Mouse (Mus musculus): ENCODE results near the gene Cep131.
A peak's percentile ranks its signal among the peaks of the same experiment; 100 is the strongest.

The Cep131 gene

DNA sequence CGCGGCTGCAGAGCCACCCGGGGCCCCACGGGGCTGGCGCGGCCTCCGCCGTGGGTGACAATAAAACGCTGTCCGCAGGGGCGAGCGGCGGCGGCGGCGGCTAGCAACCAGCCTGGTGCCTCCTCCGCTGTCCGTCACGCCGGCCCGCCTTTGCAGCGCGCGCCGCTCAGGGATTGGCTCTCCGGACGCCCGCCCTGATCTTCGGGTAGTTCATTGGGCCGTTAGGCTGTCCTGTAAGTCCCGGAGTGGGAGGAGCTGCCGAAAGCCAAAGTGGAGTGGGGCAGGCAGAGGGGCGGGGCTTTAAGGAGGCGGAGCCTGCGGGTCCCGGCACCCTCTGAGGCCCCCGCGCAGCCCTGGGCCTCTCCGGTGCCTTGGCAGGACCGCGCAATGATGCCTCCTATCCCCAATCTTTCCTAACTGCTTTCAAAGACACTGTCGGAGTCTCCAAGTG, at the start of gene Cep131:
Gene Cep131 (minus strand): TSS at position 126 of the 451 bp plus-strand sequence.
- peak; percentile 96 for DNase-seq (ENCODE audit: extremely low read depth, insufficient read length, low spot score)

DNA sequence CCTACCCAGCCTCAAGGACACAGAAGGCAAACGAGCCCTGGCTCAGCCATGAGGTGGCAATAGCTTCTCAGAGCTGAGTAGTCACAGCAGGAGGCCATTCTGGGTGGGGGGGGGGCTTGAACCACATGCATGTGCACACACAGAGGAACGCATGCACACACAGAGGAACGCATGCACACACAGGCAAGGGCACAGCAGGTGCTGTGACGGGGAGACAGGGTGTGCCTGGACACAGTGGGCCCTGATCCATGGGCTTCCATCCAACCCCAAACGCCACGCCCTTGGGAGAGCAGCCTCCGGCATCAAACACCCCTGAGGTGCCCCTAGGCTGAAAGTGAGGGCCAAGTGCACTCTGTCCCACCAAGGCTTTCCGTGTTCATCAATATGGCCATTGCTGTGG, 49.6 kb upstream of the Cep131 start:
- DNase-seq (ENCODE audit: extremely low read depth, insufficient read length, low spot score): no peak

DNA sequence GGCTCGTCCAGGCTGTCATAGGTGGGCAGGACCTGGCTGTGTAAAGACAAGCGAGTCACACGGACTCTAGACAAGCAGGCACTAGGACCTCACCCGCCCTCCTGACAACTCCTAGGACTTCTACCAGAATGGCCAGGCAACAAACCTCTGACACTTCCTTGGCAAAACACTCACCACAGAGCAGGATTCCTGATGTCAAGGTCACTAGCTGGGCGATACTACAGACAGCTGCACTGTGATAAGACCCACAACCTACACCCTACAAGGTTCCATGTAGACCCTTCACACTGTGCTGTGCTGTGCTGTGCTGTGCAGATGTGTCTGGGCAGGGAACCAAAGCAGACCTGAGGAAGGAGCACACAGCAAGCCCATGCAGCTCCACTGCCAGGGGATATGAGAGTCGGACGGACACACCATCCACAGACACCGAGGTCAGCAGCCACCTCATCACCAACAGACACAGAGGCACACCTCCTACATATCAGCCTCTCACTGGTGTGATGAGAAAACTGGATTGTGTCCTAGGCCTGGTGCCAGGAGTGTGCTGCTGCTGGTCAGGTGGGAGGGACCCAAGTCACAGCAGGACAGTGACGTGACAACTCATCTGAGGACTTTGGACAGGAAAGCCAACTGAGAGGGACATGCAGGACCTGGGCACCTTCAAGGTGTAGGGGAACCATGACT, 48.4 kb upstream of the Cep131 start:
- no peak for DNase-seq (ENCODE audit: extremely low read depth, insufficient read length, low spot score)

DNA sequence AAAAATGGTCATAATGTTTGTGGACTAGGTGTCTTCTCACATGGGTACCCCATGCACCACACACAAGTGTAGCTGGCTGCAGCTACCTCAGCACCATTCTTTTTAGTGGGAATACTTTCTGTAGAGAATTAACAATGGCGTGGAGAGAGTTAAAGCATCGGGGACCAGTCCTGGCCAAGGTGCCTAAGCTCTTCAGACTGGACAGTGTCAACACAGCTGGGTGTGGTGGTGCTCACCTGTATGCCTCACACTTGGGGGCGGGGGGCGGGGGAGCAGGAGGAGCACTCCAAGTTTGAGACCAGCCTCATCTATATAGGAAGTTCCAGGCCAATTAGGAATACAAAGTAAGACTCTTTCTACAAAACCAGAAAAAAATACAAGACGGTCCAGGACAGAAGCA, 47.5 kb upstream of the Cep131 start:
- DNase-seq (ENCODE audit: extremely low read depth, insufficient read length, low spot score): no peak

DNA sequence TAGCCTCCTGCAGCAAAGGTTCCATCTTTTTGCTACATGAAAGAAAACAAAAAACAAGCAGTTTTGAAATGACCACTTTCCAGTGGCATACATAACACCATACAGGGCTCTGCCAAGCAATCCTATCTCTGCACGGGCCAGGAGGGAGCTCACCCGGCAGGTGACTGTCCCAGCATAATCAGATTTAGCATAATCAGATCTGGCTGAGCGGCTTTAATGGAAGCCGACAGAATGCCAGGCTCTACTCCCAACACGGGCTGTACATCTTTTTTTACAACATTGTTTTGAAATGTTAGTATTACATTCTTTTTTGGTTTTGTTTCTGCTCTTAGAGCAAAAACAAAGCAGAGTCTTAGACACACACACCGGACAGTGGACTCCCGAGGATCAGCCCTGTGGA, 42.7 kb upstream of the Cep131 start:
- no peak for DNase-seq (ENCODE audit: extremely low read depth, insufficient read length, low spot score)

DNA sequence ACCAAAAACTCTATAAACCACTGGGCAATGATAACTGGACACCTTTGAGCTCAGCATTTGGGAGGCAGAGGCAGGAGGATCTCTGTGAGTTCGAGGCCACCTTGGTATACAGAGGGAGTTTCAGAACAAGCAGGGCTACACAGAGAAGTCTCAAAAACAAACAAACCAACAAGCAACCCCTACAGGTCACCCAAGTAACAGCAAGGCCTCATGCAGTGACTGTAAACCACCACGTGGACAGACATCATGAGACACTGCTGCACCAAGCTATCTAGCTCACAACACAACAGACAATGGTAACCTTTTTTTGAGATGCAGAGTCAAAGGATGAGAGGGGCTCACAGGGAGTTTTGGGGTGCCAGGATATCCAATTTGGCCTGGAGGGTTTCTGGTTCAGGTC, 40.2 kb upstream of the Cep131 start:
- no peak for DNase-seq (ENCODE audit: extremely low read depth, insufficient read length, low spot score)

DNA sequence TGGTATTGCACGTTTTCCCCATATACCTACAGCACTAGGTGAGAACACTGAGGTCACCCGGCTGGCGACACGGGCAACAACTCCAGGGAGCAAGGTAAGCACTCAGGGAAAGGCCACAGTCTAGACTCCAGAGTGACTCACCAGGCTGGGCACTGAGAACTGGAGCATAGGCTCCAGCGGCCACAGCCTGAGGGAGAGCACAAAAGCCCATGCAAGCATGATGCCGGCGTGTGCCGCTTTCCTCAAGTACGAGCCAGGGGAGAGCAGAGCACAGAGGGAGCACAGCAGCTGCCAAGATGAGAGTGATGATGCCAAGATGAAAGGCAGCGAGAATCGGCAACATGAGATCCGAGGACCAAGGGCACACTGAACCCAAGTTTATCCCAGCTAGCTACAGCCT, 35.5 kb upstream of the Cep131 start:
- no peak for DNase-seq (ENCODE audit: extremely low read depth, insufficient read length, low spot score)

DNA sequence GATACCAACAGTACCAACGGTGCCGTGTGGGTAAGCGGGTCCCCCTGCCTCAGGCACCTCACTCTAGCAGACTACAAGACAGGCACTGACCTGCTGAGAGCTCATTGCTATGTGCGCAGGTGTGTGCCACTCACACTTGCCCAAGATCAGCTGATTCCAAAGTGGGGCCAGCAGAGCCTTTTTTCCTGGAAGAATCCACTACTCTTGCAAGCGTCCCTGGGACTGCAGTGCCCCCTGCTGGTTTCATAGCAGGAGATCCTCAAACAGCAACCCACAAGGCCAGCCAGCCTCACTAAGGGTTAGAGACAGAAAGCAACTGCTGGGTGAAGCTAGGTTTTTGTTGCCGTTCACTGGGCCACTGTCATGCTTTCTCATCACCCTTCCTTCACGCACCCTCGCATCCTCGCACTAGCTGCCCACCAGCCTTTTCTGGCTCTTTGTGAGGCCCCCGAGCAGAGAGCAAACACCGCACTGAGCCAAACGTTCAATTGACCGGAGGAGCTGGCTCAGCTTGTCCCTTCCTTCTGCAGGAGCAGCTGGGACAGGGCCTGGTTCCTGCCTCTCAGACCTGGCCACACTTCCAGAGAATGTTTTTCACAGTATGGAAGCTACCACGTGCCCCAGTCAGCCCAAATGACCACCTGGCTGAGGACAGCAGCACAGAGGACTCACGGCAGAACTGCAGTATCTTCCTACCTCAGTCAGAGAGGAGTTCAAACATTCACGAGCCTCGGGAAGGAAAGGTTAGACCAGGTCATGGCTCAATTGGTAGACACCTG, 34.2 kb upstream of the Cep131 start:
- DNase-seq (ENCODE audit: extremely low read depth, insufficient read length, low spot score): no peak

DNA sequence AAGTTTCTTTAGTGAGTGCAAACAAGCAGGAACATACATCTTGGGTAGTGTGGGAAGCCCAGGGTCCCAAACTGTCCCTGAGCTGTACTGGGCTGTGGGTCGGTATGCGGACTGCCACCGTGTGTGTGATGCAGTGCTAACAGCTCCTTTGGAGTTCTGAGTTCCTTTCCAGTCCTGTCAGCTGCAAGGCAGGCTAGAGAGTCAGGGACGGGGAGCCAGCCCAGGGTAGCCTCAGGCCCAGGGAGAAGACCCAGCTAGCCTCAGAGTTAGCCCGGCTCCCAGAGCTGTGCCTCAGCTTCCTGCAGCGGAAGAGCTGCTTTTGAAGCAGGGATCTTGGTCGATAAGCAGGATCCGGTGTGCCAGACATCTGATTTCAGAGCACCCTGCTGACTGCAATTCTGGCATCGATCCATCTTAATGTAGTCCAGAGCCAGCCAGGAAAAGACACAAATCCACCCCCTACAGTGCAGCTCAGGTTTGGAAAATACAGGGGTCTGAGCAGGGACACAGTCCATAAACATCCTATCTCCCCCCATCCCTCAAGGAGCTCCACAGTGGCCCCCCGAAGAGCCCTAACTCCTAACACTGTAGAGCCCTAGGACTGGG, 33.4 kb upstream of the Cep131 start:
- DNase-seq (ENCODE audit: extremely low read depth, insufficient read length, low spot score): no peak

DNA sequence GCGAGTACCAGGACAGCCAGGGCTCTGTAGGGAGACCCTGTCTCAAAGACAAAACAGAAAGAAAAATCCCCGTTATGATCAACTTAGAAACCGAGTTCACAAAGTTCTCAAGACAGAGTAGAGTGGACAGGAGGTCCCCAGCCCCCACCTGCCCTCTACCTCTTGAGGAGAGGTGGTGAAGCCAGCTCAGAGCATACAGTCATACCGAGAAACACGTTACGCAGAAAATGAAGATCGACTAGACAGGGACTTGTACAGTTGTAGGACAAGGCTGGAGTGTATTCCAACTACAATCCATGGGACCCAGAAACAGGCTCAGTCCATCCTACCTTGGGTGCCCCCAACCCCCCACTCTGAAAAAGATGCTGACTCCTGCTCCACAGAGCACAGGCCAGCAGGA, 32.5 kb upstream of the Cep131 start:
- DNase-seq (ENCODE audit: extremely low read depth, insufficient read length, low spot score): no peak

DNA sequence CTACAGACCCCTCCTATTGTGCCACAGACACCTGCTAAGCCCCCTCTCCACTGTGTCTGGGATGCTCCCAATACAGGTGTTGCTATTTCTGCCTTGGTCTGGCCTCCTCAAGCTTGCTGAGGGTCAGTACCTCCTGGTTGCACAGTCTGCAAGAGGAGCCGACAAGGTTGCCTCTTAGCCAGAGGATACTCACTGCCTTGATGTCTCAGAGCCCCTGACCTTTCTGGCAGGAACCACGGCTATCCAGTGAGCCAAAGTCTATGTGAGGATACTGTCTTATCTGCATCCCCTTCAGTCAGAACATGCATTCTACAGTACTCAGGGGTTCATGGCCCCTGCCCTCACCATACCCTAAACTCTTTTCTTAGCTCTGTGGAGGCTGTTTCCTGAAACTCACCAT, 31.0 kb upstream of the Cep131 start:
- DNase-seq (ENCODE audit: extremely low read depth, insufficient read length, low spot score): no peak

DNA sequence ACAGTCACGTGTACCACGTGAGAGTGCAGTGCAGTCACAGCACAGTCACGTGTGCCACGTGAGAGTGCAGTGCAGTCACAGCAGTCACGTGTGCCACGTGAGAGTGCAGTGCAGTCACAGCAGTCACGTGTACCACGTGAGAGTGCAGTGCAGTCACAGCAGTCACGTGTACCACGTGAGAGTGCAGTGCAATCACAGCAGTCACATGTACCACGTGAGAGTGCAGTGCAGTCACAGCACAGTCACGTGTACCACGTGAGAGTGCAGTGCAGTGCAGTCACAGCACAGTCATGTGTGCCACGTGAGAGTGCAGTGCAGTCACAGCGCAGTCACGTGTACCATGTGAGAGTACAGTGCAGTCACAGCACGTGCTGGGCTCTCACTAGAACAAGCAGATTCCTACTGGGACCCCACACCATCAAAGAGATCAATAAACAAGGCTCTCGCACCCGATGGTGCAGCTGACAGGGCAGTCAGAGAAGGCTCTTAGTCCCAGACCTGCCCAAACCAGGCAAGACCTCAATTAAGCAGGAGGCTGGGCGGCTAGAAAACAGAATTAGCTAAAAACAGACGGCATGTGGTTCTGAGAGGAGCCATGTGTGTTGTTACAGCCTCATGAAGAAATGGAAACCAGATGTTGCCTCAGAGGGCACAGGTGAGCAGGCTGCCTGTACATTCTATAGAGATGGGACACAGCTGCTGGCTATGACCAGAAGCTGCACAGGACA, 28.0 kb upstream of the Cep131 start:
- no peak for DNase-seq (ENCODE audit: extremely low read depth, insufficient read length, low spot score)

DNA sequence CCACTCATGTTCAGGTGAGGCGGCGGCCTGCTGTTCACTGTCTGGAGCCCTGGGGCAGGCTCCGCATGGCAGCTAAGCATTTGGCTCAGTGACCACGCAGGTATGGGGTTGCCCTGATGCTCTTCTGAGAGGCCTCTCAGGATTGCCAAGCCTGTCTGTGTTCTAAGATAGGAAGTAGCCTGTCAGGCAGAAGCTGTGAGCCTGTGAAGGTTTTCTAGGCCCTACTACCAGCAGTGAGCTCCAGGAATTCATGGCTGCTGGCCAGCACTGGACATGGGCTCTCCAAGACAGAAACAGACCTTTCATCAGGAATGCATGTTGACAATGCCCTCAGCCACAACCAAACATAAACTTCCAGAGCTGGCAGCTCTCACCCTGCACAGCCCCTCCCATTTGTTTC, 25.5 kb upstream of the Cep131 start:
- no peak for DNase-seq (ENCODE audit: extremely low read depth, insufficient read length, low spot score)

DNA sequence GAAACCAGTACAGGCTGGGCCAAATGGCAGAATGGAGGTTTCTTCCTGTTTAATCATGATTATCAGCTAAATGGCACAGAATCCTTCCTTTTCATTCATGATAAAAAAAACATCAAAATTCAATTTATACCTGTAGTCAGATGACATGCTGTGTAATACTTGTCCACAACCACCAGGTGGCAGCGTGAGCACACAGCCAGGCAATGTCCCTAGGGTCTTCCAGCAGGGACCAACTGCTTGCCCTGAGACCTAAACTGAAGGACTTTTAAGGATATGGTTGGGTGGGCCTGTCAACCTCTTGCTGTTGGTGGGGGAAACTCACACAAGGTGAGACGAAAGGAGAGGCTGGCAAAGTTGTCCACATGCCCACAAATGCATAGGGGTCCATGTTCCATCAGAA, 24.4 kb upstream of the Cep131 start:
- no peak for DNase-seq (ENCODE audit: extremely low read depth, insufficient read length, low spot score)

DNA sequence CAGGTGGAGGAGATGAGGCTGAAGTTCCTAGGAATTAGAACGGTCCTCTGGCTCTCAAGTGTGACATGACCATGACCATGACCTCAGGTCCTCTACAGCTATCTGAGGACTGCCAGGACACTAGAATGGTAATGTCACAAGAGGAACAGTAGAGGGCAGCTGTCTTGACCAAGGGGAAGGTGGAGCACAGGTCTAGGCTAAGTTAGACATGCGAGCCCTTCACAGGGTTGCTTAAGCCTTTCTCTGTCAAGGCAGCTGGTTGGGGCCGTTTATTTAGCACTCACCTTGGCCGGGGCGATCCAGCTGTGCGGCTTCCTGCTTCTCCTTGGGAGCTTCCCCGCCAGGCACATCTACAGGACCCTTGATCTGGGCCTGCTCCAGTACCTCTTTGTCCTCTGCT, 23.9 kb upstream of the Cep131 start:
- DNase-seq (ENCODE audit: extremely low read depth, insufficient read length, low spot score): no peak

DNA sequence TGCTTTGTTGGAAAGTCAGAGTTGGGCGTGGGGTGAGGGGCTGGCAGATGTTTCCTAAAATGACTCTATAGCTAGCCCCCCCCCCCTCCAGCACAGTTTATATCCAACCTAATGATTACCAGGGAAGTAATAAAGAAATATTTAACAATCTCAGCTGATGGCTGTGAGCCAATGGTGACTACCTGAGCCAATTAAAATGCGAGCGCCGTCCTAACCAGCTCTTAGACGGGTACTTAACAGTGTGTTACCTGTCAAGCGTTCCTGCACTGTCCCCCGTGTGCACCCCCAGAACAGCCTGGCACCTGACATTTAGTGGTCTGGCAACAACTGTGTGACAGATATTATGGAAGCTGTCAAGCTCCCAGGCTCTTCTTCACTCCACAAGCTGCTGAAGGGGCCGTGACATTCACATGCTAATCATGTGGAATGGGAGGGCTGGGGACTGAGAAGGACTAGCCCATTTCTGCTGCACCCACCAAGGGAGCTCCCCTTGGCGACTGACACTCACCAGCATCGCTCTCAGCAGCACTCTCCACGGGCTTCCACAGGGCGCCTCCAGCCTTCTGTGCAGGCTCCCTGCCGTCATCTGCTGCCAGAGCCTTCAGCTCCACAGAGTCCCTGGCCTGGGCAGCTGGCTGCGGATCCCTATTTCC, 23.1 kb upstream of the Cep131 start:
- DNase-seq (ENCODE audit: extremely low read depth, insufficient read length, low spot score): no peak

DNA sequence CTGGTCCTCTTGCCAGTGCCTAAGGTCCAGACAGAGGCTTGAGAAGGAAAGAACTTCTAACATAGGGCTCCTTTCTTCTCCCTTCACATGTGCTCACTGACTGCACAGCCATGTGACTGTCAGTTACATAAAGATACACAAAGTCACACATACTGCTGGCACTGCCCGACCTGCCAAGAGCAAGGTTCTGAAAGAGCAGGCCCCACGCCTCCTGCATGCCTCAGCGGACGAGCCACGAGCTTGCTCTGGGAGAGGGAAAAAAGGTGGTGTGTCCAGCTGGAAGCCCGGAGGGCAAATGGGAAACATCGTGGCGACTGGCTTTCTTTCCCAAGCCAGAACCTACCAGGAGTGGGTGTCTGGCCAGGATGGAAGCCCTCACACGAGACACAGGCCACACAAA, 21.2 kb upstream of the Cep131 start:
- DNase-seq (ENCODE audit: extremely low read depth, insufficient read length, low spot score): no peak

DNA sequence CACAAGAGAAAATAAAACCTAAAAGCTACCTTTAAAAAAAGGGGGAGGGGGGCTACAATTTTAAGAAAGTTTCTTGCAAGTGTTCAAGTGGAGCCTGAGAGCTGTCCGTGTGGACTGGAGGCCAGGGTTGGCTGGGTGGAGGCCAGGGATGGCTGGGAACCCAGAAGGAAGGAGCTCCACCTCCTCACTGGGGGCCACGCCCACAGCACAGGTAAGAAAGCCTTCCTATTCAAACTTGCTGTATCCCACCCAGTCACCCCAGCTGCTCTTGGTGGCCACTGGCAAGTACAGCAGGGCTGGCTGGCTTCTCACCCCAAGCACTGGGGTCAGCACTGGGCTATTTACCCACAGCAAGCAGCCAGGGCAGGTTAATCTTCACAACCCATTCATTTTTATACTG, 20.4 kb upstream of the Cep131 start:
- DNase-seq (ENCODE audit: extremely low read depth, insufficient read length, low spot score): no peak

DNA sequence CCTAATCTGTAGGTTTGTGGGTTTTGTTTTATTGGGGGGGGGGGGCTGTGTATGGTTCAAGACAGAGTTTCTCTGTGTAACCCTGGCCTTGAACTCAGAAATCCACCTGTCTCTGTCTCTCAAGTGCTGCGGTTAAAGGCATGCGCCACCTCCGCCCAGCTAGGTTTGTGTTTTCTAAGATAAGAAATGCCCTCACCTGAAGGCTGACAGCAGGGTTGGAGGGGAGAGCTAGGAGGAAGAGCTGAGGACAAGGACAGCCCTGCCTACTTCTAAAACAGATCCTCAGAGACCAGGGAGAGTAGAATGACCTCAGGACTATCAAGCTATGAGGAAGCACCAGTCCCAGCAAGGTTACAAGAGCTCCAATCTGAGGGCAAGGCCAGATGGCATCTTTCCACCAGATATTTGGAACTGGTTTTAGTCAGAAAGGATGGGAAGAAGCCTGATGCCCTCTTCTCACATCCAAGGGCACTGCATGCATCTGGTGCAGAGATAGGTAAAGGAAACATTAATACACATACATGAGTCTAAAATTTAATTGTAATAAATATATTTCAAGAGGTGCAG, 16.9 kb upstream of the Cep131 start:
- no peak for DNase-seq (ENCODE audit: extremely low read depth, insufficient read length, low spot score)

DNA sequence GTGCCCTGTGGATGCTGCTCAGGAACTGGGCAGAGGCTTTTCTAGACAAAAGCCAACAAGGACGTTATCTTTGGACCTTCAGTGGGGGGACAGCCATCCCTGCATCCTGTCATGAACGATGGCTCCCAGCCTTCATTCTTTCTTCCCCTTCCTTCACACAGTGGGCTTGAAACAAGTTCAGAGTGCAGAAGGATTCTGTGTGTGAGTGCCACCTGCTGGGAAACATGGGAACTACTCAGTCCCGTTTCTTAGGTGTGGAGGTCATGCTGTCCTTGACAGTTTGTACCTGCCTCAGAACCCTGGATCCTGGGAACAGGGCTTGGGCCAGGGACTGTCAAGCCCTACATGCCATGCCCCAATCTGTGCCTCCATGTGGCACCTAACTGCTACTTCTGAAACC, 14.4 kb upstream of the Cep131 start:
- DNase-seq (ENCODE audit: extremely low read depth, insufficient read length, low spot score): peak; percentile 46

Measured in 3134 (cell line).